Mouse (Mus musculus): ENCODE measurements around the gene Stx6. TPM values are rescaled to one million over a fixed set of nuclear protein-coding genes. Genes with fewer than 3 reads are reported as not detected.
A peak's percentile ranks its signal among the peaks of the same experiment; 100 is the strongest.

Stx6 gene
- polyA plus RNA-seq (2015; fragmentation: Nextera tagmentation; extraction: Ambion mirVana) = 129 and 131 TPM in 2 replicates

DNA sequence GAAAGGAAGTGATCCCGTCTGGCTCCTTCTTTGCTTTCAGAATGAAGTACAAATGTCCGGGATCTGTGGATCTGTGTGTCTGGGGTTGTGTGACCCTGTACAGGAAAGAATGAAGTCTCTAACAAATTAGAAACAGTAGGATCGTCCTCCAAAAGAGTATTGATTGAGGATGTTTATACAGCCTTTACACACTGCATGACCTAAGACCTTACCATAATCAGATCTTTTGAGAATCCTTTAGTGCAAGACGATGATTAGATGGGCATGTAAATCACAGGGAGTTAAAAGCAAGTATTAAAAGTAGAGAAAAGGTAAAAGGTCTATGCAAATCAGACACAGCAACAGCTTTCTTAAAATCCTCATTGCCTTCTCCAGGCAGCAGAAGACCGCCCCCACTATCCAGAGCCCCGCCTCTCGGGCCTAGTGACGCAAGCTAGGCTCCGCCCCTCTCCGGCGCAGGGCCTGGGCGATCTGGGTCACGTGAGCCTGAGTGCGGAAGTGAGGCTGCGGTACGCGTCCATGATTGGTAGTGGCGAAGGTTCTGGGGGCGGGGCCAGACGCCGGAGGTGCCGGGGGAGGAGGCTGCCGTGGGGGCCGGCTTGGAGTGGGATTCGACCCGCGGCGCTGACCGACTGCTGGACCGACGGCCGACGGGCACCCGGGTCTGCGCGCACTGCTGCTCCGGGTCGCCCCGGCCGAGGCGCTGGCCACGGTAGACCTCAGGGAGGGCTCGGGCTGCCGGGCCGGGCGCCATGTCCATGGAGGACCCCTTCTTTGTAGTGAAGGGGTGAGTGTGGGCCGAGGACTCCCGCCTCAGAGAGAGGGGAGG lies at the start of gene Stx6:
Stx6 (plus strand) TSS at position 575 of the 829 bp plus-strand sequence.
- H3K36me3 ChIP-seq = no peaks in the 10 kb centered on the region
- 3% methylated on average over 46 of the region's 48 CpGs for WGBS
- peak within 1 kb of the TSS; percentile 69 for H3K4me2 ChIP-seq (replicated peaks)
- ATAC-seq (replicated peaks) = peak; percentile 99
- peak within 1 kb of the TSS; percentile 86 for H3K4me3 ChIP-seq
- peak within 1 kb of the TSS; percentile 85 for H3K27ac ChIP-seq (replicated peaks)
- peaks cover 19% of the 10 kb centered on the region for H3K4me1 ChIP-seq
- H3K27me3 ChIP-seq = no peaks in the 10 kb centered on the region
- H3K9me3 ChIP-seq = no peaks in the 10 kb centered on the region
- H3K9ac ChIP-seq (replicated peaks) = peak within 1 kb of the TSS; percentile 84

DNA sequence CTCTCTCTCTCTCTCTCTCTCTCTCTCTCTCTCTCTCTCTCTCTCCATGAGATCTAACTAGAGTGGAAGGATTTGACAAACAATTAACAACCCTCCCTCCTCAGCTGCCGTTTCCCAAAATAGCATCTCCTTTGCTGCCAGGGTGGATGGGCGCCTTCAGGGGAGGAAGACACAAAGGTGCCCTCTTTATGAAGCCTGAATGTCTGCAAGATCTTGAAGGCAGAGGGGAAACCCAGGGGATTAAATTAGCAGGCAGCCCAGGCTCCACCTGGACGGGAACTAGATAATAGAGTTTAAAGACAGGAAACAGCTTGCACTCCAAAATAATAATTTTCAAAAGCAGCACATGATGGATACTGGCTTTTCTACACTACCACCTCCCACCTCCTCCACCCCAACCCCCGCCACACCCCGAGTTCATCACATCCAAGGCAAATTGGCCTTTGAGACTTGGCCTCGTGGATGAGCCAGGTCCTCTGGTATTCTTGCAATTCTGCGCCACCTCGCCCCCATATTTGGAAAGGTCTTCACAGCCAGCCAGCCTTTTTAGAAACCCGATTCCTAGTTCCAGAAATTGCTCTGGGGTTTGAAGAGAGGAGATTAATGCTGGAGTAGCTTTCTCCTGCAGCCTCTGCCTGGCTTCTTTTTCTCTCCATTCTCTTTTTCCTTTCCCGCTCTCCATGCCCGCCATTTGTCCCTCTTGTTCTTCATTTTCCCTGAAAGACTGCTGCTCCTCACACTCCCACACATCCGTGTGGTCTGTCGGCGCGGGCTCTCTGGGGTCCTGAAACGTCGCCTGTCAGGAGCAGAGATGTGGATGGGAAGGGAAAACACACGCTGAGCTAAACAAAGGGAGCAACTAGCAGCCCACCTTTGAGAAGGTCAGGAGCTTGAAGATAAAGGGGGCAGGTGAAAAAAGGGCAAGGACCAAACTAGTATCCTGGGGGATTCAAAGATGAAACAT lies 48.8 kb upstream of the Stx6 start:
- peaks cover 28% of the 10 kb centered on the region for H3K4me1 ChIP-seq
- H3K9ac ChIP-seq (replicated peaks) = peak overlapping the region; percentile 40; the same call in 1 of the 2 replicates
- H3K9me3 ChIP-seq = no peaks in the 10 kb centered on the region
- H3K36me3 ChIP-seq = no peaks in the 10 kb centered on the region
- H3K27ac ChIP-seq (replicated peaks) = peak overlapping the region; percentile 72
- no peaks in the 10 kb centered on the region for H3K27me3 ChIP-seq
- H3K4me3 ChIP-seq = no peak overlapping the region
- WGBS = 14% methylated on average over 18 of the region's 18 CpGs
- ATAC-seq (replicated peaks) = no peak
- peak overlapping the region; percentile 21; the same call in 1 of the 2 replicates for H3K4me2 ChIP-seq (replicated peaks)

GRCm38 (mm10) chr1:155111491-155111890 lies 47.0 kb upstream of the Stx6 start:
- Histone ChIP-seq H3K4me3 (no peak overlapping the region), H3K9me3 (no peaks in the 10 kb centered on the region), H3K4me2 (replicated peaks) (no peak overlapping the region), H3K4me1 (peaks cover 28% of the 10 kb centered on the region), H3K27me3 (no peaks in the 10 kb centered on the region), H3K36me3 (no peaks in the 10 kb centered on the region), H3K27ac (replicated peaks) (peak overlapping the region; percentile 33; the same call in 1 of the 2 replicates), H3K9ac (replicated peaks) (no peak overlapping the region)
- peak; percentile 67 for ATAC-seq (replicated peaks)
- WGBS = 3% methylated on average over 6 of the region's 6 CpGs

GRCm38 (mm10) chr1:155112118-155112517 lies 46.4 kb upstream of the Stx6 start:
- Histone ChIP-seq H3K4me3 (no peak overlapping the region), H3K27ac (replicated peaks) (no peak overlapping the region; the same call in 1 of the 2 replicates), H3K36me3 (no peaks in the 10 kb centered on the region), H3K4me2 (replicated peaks) (no peak overlapping the region), H3K27me3 (no peaks in the 10 kb centered on the region), H3K4me1 (peaks cover 28% of the 10 kb centered on the region), H3K9ac (replicated peaks) (no peak overlapping the region), H3K9me3 (no peaks in the 10 kb centered on the region)
- 18% methylated on average over 4 of the region's 4 CpGs for WGBS
- ATAC-seq (replicated peaks) = no peak

DNA sequence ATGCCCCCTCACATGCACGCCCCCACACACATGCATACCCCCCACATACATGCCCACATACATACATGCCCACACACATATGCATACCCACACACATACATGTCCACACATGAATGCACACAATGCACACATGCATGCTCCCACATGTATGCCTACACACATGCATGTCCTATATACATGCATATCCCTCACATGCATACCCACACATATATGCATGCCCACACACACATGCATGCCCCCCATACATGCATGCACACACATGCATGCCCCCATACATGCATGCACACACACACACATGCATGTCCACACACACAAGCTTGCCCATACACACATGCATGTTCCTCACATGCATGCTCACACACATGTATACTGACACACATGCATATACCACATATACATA lies 45.6 kb upstream of the Stx6 start:
- Histone ChIP-seq H3K4me2 (replicated peaks) (no peak overlapping the region), H3K4me3 (no peak overlapping the region), H3K9me3 (no peaks in the 10 kb centered on the region), H3K36me3 (no peaks in the 10 kb centered on the region), H3K27ac (replicated peaks) (no peak overlapping the region), H3K4me1 (peaks cover 28% of the 10 kb centered on the region), H3K9ac (replicated peaks) (no peak overlapping the region), H3K27me3 (no peaks in the 10 kb centered on the region)
- no peak for ATAC-seq (replicated peaks)
- WGBS = 94% methylated on average over 1 of the region's 1 CpGs

DNA sequence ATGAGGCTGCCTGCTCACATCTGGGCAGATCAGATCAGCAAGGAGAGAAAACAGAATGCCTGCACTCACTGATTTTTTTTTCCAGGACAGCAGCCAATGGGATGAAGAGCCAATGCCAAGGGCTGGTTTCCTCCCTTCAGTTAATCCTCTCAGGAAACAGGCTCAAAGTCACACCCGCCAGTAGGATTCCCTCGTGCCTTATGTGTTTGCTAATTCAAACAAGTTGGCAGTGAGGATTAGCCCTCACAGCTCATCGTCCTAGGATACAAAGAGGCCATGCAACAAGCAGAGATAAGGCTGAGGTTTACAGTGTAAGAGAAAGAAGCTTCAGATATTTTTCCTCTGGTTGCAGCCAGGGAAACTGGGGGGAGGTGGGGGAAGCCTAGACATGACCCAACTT lies 44.6 kb upstream of the Stx6 start:
- H3K27ac ChIP-seq (replicated peaks) = 0 out of 2 replicates have a peak overlapping the region, but pooled peaks have one; percentile 19
- H3K4me1 ChIP-seq = peaks cover 24% of the 10 kb centered on the region
- H3K9ac ChIP-seq (replicated peaks) = no peak overlapping the region
- no peak overlapping the region for H3K4me3 ChIP-seq
- H3K9me3 ChIP-seq = no peaks in the 10 kb centered on the region
- H3K36me3 ChIP-seq = no peaks in the 10 kb centered on the region
- WGBS = 11% methylated on average over 3 of the region's 3 CpGs
- H3K27me3 ChIP-seq = no peaks in the 10 kb centered on the region
- H3K4me2 ChIP-seq (replicated peaks) = no peak overlapping the region
- no peak for ATAC-seq (replicated peaks)

GRCm38 (mm10) chr1:155119719-155120118 lies 38.8 kb upstream of the Stx6 start:
- Histone ChIP-seq H3K27me3 (no peaks in the 10 kb centered on the region), H3K4me2 (replicated peaks) (no peak overlapping the region), H3K4me1 (peaks cover 11% of the 10 kb centered on the region), H3K9me3 (no peaks in the 10 kb centered on the region), H3K27ac (replicated peaks) (no peak overlapping the region), H3K36me3 (no peaks in the 10 kb centered on the region), H3K9ac (replicated peaks) (no peak overlapping the region), H3K4me3 (no peak overlapping the region)
- no peak for ATAC-seq (replicated peaks)
- 86% methylated on average over 1 of the region's 1 CpGs for WGBS

GRCm38 (mm10) chr1:155121977-155122939 lies 36.3 kb upstream of the Stx6 start:
- no peaks in the 10 kb centered on the region for H3K27me3 ChIP-seq
- H3K36me3 ChIP-seq = no peaks in the 10 kb centered on the region
- H3K4me1 ChIP-seq = peaks cover 11% of the 10 kb centered on the region
- no peak overlapping the region for H3K4me3 ChIP-seq
- H3K27ac ChIP-seq (replicated peaks) = peak overlapping the region; percentile 41
- ATAC-seq (replicated peaks) = peak; percentile 82
- no peaks in the 10 kb centered on the region for H3K9me3 ChIP-seq
- 73% methylated on average over 21 of the region's 21 CpGs for WGBS
- H3K9ac ChIP-seq (replicated peaks) = no peak overlapping the region
- no peak overlapping the region for H3K4me2 ChIP-seq (replicated peaks)

GRCm38 (mm10) chr1:155124397-155124796 lies 34.1 kb upstream of the Stx6 start:
- H3K27me3 ChIP-seq = no peaks in the 10 kb centered on the region
- 94% methylated on average over 5 of the region's 5 CpGs for WGBS
- H3K4me2 ChIP-seq (replicated peaks) = no peak overlapping the region
- no peaks in the 10 kb centered on the region for H3K9me3 ChIP-seq
- H3K4me1 ChIP-seq = peaks cover 11% of the 10 kb centered on the region
- no peak overlapping the region for H3K4me3 ChIP-seq
- no peak overlapping the region for H3K27ac ChIP-seq (replicated peaks)
- no peak overlapping the region for H3K9ac ChIP-seq (replicated peaks)
- no peak for ATAC-seq (replicated peaks)
- H3K36me3 ChIP-seq = no peaks in the 10 kb centered on the region

DNA sequence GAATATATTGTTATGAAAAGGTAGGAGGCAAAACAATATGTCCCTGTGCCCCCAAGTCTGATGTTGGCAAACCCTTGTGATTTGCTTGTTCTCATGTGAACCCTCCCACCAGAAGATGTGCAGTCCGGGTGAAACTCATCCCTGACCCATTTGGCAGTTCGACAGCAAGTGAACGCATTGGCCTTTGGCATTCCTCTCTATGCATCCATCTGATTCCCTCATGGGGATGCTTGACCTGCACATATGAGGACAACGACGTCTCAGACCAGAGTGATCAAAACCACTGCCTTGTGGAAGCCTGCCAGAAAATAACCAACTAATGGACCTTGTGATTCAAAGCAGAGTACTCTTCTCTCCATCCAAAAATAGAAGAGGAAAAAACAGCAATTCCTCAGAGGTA lies 31.8 kb upstream of the Stx6 start:
- no peak overlapping the region for H3K27ac ChIP-seq (replicated peaks)
- H3K27me3 ChIP-seq = no peaks in the 10 kb centered on the region
- H3K4me1 ChIP-seq = peaks cover 11% of the 10 kb centered on the region
- H3K36me3 ChIP-seq = no peaks in the 10 kb centered on the region
- no peak overlapping the region for H3K9ac ChIP-seq (replicated peaks)
- 90% methylated on average over 5 of the region's 5 CpGs for WGBS
- H3K9me3 ChIP-seq = no peaks in the 10 kb centered on the region
- no peak overlapping the region for H3K4me3 ChIP-seq
- no peak overlapping the region for H3K4me2 ChIP-seq (replicated peaks)
- ATAC-seq (replicated peaks) = no peak

- Histone ChIP-seq H3K27ac (replicated peaks) (no peak overlapping the region), H3K4me2 (replicated peaks) (no peak overlapping the region), H3K9ac (replicated peaks) (no peak overlapping the region), H3K4me3 (no peak overlapping the region), H3K36me3 (no peaks in the 10 kb centered on the region), H3K27me3 (no peaks in the 10 kb centered on the region), H3K9me3 (no peaks in the 10 kb centered on the region), H3K4me1 (peaks cover 5% of the 10 kb centered on the region)
- ATAC-seq (replicated peaks) = no peak
- WGBS = 87% methylated on average over 5 of the region's 5 CpGs
Observed at GRCm38 (mm10) chr1:155127429-155127934, 31.0 kb upstream of the Stx6 start.

Measured in forebrain, embryonic 15.5 days (tissue).